Mouse (Mus musculus) lung, embryonic 16.5 days (tissue): ENCODE data around the gene Macrod2. TPM values are rescaled to one million over a fixed set of nuclear protein-coding genes. Genes with fewer than 3 reads are reported as not detected.

Experiments used
- ATAC-seq: fragments of 200-750 bp; cut with Nextera tagmentation; 2 replicates; pipeline ENCODE4 v1.8.0; 2017; ENCODE audit warnings: low read depth, mild to moderate bottlenecking, moderate library complexity
- H3K27ac ChIP-seq: fragments of 300-500 bp; sonication (generic); 2 replicates; pipeline ENCODE4 v1.5.1; 2014; ENCODE audit warnings: mild to moderate bottlenecking, control low read depth, low read length
- H3K27me3 ChIP-seq: fragments of 300-500 bp; sonication (generic); 2 replicates; pipeline ENCODE4 v1.6.1; 2014; ENCODE audit warnings: low read depth, low read length, mixed read lengths; ENCODE audit not compliant: control insufficient read depth, insufficient read depth
- H3K36me3 ChIP-seq: fragments of 300-500 bp; sonication (generic); 2 replicates; pipeline ENCODE4 v1.6.1; 2014; ENCODE audit warnings: low read length; ENCODE audit not compliant: control insufficient read depth, insufficient read depth
- H3K4me1 ChIP-seq: fragments of 300-500 bp; sonication (generic); replicated peaks from 2 replicates; pipeline ENCODE4 v1.6.1; 2014; ENCODE audit warnings: low read length, mixed read lengths; ENCODE audit not compliant: control insufficient read depth, insufficient read depth
- H3K4me2 ChIP-seq: fragments of 300-500 bp; sonication (generic); 2 replicates; pipeline ENCODE4 v1.6.1; 2014; ENCODE audit warnings: low read depth, low read length, control low read depth
- H3K4me3 ChIP-seq: fragments of 300-500 bp; sonication (generic); 2 replicates; pipeline ENCODE4 v1.5.1; 2014; ENCODE audit warnings: mild to moderate bottlenecking, low read length, control low read depth
- H3K9ac ChIP-seq: fragments of 300-500 bp; sonication (generic); 2 replicates; pipeline ENCODE4 v1.6.1; 2014; ENCODE audit warnings: low read length, control low read depth
- H3K9me3 ChIP-seq: fragments of 300-500 bp; sonication (generic); 2 replicates; pipeline ENCODE4 v1.6.1; 2016; ENCODE audit warnings: low read length; ENCODE audit not compliant: control insufficient read depth
- WGBS: fragments of 180-500 bp; shearing (Covaris S2); extraction: QIAGEN DNeasy Blood & Tissue Kit; methylation state at CpG from one replicate; pipeline ENCODE4 v1.1.7; 2014; 5-methylcytosine and 5-hydroxymethylcytosine counted together
- polyA plus RNA-seq: library from polyadenylated mRNA; unstranded; fragments of >200 nt; fragmentation: Nextera tagmentation; extraction: Ambion mirVana; gene quantifications from 2 replicates; pipeline ENCODE4 v1.2.1, GENCODE M21; 2015

Macrod2 gene
- polyA plus RNA-seq, 1 experiment from 2014 or later = 32.1 TPM

DNA sequence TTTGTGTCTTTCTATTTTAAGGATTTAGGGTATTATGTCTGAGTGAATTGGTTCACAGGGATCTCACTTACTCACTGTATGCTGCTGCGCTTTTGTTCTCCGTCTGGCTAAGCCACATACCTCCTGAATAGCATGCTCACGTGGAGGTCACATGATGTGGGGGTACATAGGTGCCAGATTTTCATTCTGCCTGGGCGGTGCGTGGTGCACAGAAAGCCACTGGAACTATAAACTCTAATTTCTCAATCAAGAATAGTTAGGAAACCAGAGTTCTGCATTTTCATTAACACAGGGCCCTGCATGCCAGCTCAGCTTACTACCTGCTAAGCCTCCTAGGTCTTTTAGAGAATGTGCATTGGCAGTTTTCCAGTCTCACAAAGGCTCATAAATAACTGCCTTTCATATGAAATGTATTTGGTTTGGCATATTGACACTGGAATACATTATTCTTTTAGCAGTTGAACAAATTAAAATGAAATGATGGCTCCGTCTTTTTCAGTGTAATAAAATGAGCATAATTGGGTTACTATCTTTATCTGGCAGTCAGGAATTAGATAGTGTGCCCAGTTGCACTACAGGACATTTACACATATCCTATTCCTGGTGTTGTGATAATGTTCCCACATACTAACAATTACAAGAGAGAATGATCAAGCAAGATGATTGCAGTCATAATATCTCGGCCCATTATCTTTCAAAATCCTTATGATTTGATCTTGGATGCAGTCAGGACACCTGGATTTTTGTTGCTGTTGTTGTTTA is 757.1 kb downstream of the Macrod2 start:
- no peak overlapping the region for H3K27ac ChIP-seq
- no peak overlapping the region for H3K4me2 ChIP-seq
- no peak for ATAC-seq
- H3K9me3 ChIP-seq = no peaks in the 10 kb centered on the region
- H3K36me3 ChIP-seq = no peaks in the 10 kb centered on the region
- 75% methylated on average over 7 of the region's 7 CpGs for WGBS
- no peak overlapping the region for H3K9ac ChIP-seq
- no peak overlapping the region for H3K4me3 ChIP-seq
- H3K27me3 ChIP-seq = no peaks in the 10 kb centered on the region
- H3K4me1 ChIP-seq = no peaks in the 10 kb centered on the region

DNA sequence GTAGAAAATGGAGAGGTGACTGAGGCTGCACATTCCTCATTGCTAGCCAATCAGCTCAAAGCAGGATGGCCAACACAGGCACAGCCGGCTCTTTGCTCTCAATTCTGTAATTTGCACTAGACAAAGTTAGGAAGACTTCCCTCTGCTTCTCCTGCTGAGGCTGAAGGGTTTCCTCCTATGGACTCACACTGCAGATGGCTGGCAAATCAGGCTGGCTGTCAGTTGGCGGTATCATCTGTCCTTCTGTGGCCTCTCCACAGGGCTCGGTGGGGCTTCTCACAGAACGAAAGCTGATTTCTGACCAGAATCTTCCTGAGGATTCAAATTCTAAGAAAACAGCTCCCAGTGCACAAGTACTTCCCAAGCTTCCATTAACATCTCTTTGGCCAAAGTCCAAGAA is 760.9 kb downstream of the Macrod2 start:
- Histone ChIP-seq H3K36me3 (no peaks in the 10 kb centered on the region), H3K4me2 (no peak overlapping the region), H3K9me3 (no peaks in the 10 kb centered on the region), H3K4me3 (no peak overlapping the region), H3K4me1 (no peaks in the 10 kb centered on the region), H3K27me3 (no peaks in the 10 kb centered on the region), H3K27ac (no peak overlapping the region), H3K9ac (no peak overlapping the region)
- ATAC-seq = no peak
- WGBS = 61% methylated on average over 4 of the region's 4 CpGs

DNA sequence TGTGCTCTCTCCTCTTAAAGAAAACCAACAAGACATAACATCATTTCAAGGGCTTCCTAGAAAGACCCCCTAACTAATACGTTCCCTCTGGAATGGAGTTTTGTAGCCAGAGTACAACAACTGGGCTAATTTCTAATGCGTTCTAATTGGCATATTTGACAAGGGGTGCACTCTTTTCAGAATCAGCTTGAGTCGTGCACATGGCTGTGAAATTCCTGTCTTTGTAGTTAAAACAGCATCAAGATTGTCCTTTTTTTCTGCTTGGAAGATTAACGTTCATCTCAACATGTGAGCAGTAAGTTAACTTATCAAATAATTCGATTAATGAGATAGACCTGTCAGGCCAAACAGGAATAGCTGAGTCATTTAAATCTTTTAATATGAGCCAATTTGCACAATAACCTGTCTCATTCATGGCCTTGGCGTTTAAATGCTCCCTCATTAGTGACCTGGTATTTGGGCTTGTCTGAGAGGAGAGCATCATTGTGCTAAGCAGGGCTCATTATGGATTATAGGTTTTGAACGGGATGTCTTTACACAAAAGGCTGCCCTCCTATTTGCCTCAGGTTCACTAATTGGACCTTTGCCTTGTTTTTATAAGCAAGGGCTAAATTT is 762.0 kb downstream of the Macrod2 start:
- WGBS = 83% methylated on average over 7 of the region's 7 CpGs
- Histone ChIP-seq H3K4me1 (no peaks in the 10 kb centered on the region), H3K4me2 (no peak overlapping the region), H3K27me3 (no peaks in the 10 kb centered on the region), H3K9ac (no peak overlapping the region), H3K4me3 (no peak overlapping the region), H3K27ac (no peak overlapping the region), H3K36me3 (no peaks in the 10 kb centered on the region), H3K9me3 (no peaks in the 10 kb centered on the region)
- no peak for ATAC-seq

DNA sequence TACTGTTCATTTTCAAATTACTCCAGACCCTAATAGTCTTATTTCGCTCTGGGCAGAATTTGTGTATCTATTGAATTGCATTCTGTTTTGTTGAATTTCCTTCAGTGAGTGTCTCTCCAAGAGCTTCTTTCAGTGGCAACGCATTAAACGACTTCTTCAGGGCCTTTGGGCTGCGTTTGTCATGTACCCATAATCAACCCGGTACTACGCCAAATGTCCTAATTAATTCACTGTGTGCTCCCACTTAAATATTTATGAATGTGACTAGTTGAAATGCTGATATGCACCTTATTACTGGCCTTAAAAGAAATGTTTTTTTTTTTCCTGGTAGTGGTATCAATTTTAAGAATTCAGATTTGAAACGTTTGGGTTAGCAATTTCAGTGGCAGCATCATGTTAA is 763.1 kb downstream of the Macrod2 start:
- H3K4me1 ChIP-seq = no peaks in the 10 kb centered on the region
- no peak overlapping the region for H3K4me3 ChIP-seq
- no peaks in the 10 kb centered on the region for H3K27me3 ChIP-seq
- no peak for ATAC-seq
- 75% methylated on average over 7 of the region's 7 CpGs for WGBS
- H3K27ac ChIP-seq = no peak overlapping the region
- H3K36me3 ChIP-seq = no peaks in the 10 kb centered on the region
- H3K9ac ChIP-seq = no peak overlapping the region
- no peak overlapping the region for H3K4me2 ChIP-seq
- no peaks in the 10 kb centered on the region for H3K9me3 ChIP-seq

DNA sequence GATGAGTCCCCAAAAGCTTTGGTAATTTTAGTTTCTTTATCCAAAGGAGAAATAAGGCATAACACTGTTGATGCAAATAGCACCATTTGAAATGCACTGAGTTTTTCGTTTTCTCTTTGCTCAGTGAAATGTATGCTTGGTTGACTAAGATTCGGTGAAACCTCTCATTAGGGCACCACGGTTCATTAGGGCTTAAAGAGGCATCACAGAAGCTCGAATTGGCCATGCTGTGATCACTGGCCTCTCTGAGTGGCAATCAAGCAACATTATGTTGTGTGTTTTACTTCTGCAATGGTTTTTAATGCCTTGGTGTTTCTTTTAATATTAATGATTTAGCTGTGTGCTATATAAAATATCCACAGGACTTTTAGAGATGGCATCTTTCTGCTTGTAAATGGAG is 768.8 kb downstream of the Macrod2 start:
- Histone ChIP-seq H3K9me3 (no peaks in the 10 kb centered on the region), H3K4me1 (no peaks in the 10 kb centered on the region), H3K4me2 (no peak overlapping the region), H3K36me3 (no peaks in the 10 kb centered on the region), H3K27ac (no peak overlapping the region), H3K4me3 (no peak overlapping the region), H3K27me3 (no peaks in the 10 kb centered on the region), H3K9ac (no peak overlapping the region)
- no peak for ATAC-seq
- 82% methylated on average over 4 of the region's 4 CpGs for WGBS

DNA sequence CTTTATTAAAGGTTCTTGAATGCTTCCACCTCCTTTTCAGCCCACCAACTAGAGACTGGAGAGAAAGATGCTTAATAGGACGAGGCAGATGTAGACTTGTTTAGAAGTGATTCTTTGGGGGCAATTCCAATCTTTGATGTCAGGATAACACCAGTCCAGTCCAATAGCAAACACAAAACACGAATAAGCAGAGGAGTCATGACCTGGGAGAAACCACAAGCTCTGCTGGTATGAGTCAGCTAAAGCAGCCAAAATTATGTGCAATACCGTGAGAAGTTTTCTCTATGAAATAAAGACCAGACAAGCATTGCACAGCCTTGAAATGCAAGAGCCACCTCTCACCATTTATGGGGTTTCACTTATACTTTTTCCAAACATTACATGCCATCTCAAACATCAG is 774.5 kb downstream of the Macrod2 start:
- Histone ChIP-seq H3K27me3 (no peaks in the 10 kb centered on the region), H3K4me1 (no peaks in the 10 kb centered on the region), H3K9ac (no peak overlapping the region), H3K27ac (no peak overlapping the region), H3K4me2 (no peak overlapping the region), H3K36me3 (no peaks in the 10 kb centered on the region), H3K4me3 (no peak overlapping the region), H3K9me3 (no peaks in the 10 kb centered on the region)
- no peak for ATAC-seq
- 62% methylated on average over 3 of the region's 3 CpGs for WGBS

DNA sequence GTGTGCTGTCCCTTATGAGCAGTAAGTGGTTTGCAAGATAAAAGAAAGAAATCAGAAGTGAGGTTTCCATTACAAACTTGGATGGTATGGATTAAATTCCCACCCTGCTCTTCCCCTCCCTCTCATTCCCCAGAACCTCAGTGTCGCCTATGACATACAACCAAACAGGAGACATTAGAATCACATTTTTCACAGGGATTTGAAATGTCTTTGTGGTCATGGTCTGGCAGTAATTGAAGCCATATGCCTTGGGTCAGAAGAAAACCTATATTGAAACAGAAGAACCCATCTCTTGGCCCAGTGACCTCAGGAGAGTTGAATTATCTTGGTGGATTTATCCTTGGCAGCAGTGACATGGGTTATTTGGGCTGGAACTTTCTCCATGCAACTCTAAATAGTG is 778.1 kb downstream of the Macrod2 start:
- Histone ChIP-seq H3K4me2 (no peak overlapping the region), H3K9me3 (no peaks in the 10 kb centered on the region), H3K4me1 (no peaks in the 10 kb centered on the region), H3K4me3 (no peak overlapping the region), H3K27ac (no peak overlapping the region), H3K36me3 (no peaks in the 10 kb centered on the region), H3K9ac (no peak overlapping the region), H3K27me3 (no peaks in the 10 kb centered on the region)
- no peak for ATAC-seq
- WGBS = 74% methylated on average over 1 of the region's 1 CpGs

DNA sequence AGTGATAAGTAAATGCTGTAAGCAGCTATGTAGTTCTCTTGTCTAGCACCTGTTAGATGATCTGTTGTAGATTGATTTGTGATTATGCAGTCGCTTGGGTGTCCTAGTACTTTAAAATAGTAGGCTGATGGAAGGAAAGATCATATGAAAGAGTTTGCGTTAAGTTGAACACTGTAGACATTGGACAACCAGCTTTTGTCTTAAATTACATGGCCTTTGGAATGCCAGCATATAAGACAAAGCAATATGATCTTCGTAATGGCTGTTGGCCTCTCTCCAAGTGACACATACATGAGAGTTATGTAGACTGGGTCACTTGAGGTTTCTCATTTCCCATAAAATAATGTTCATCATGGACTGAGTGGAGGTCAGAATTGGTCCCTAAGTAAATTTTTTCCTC is 778.5 kb downstream of the Macrod2 start:
- 56% methylated on average over 3 of the region's 3 CpGs for WGBS
- Histone ChIP-seq H3K36me3 (no peaks in the 10 kb centered on the region), H3K9me3 (no peaks in the 10 kb centered on the region), H3K4me1 (no peaks in the 10 kb centered on the region), H3K9ac (no peak overlapping the region), H3K4me2 (no peak overlapping the region), H3K27ac (no peak overlapping the region), H3K4me3 (no peak overlapping the region), H3K27me3 (no peaks in the 10 kb centered on the region)
- ATAC-seq = no peak

DNA sequence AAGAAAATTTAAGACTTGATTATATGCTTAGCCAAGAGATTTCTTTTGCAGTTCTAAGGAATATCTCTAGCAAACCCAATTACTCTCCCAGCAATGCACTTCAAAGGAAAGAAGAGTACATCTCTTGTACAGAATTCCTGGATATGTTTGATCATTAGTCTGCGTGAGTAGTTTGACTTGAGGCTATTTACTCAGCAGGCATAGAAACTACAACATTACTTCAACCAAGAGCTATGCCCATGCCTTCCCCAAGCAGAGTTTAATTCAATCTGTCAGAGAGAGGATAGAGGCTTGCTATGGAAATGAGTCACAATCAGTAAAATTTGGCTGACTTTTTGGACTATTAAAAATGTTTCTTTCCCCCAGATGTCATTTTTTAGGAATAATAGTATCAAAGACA is 785.5 kb downstream of the Macrod2 start:
- WGBS = 40% methylated on average over 1 of the region's 1 CpGs
- Histone ChIP-seq H3K27me3 (no peaks in the 10 kb centered on the region), H3K4me1 (no peaks in the 10 kb centered on the region), H3K4me3 (no peak overlapping the region), H3K4me2 (no peak overlapping the region), H3K27ac (no peak overlapping the region), H3K9ac (no peak overlapping the region), H3K9me3 (no peaks in the 10 kb centered on the region), H3K36me3 (no peaks in the 10 kb centered on the region)
- ATAC-seq = no peak
